Mouse (Mus musculus) liver, postnatal 0 days (tissue): Measurements from ENCODE around the gene Tcf7l2. TPM values are rescaled to one million over a fixed set of nuclear protein-coding genes. Genes with fewer than 3 reads are reported as not detected.

Experiments
- ATAC-seq: fragments of 200-750 bp; cut with Nextera tagmentation; 2 replicates; pipeline ENCODE4 v1.8.0; 2017; ENCODE audit warnings: mild to moderate bottlenecking, moderate library complexity
- DNase-seq: peaks from one replicate; pipeline ENCODE4 v3.0.0-alpha.2; 2016
- H3K27ac ChIP-seq: fragments of 300-500 bp; sonication (generic); 2 replicates; pipeline ENCODE4 v1.5.1; 2014; ENCODE audit warnings: antibody characterized with exemption, moderate library complexity, mild to moderate bottlenecking, low read depth
- H3K27me3 ChIP-seq: fragments of 300-500 bp; sonication (generic); 2 replicates; pipeline ENCODE4 v1.6.1; 2014; ENCODE audit warnings: low read length, control low read depth, mixed read lengths; ENCODE audit not compliant: insufficient read depth
- H3K36me3 ChIP-seq: fragments of 300-500 bp; sonication (generic); replicated peaks from 2 replicates; pipeline ENCODE4 v1.6.1; 2014; ENCODE audit warnings: mild to moderate bottlenecking, control low read depth, low read length, moderate library complexity, mixed read lengths; ENCODE audit not compliant: insufficient read depth
- H3K4me1 ChIP-seq: fragments of 300-500 bp; sonication (generic); 2 replicates; pipeline ENCODE4 v1.6.1; 2014; ENCODE audit warnings: antibody characterized with exemption, mild to moderate bottlenecking, control low read depth; ENCODE audit not compliant: insufficient read depth
- H3K4me2 ChIP-seq: fragments of 300-500 bp; sonication (generic); 2 replicates; pipeline ENCODE4 v1.6.1; 2014; ENCODE audit warnings: low read depth, mild to moderate bottlenecking, low read length, moderate library complexity, mixed read lengths
- H3K4me3 ChIP-seq: fragments of 300-500 bp; sonication (generic); 2 replicates; pipeline ENCODE4 v1.5.1; 2014; ENCODE audit warnings: low read depth, low read length
- H3K9ac ChIP-seq: fragments of 300-500 bp; sonication (generic); replicated peaks from 2 replicates; pipeline ENCODE4 v1.6.1; 2014; ENCODE audit warnings: mild to moderate bottlenecking, moderate library complexity
- H3K9me3 ChIP-seq: fragments of 300-500 bp; sonication (generic); 2 replicates; pipeline ENCODE4 v1.6.1; 2016; ENCODE audit warnings: mild to moderate bottlenecking, control low read depth, low read length, mixed read lengths
- CTCF ChIP-seq: sonication (generic); IDR thresholded peaks from 2 replicates; pipeline ENCODE4 v1.5.1; 2016; ENCODE audit warnings: antibody characterized with exemption, low read depth
- EP300 ChIP-seq: IDR thresholded peaks from 2 replicates; pipeline ENCODE4 v1.6.1; 2016; ENCODE audit warnings: antibody characterized with exemption, low read depth, mild to moderate bottlenecking
- WGBS: fragments of 180-500 bp; shearing (Covaris S2); extraction: QIAGEN DNeasy Blood & Tissue Kit; methylation state at CpG from one replicate; pipeline ENCODE4 v1.1.7; 2014; ENCODE audit not compliant: insufficient replicate concordance; 5-methylcytosine and 5-hydroxymethylcytosine counted together
- polyA plus RNA-seq: library from polyadenylated mRNA; unstranded; fragments of >200 nt; fragmentation: Nextera tagmentation; extraction: Ambion mirVana; gene quantifications from 2 replicates; pipeline ENCODE4 v1.2.1, GENCODE M21; 2015

The Tcf7l2 gene
- polyA plus RNA-seq, 1 experiment from 2014 or later = 21.6 TPM

DNA sequence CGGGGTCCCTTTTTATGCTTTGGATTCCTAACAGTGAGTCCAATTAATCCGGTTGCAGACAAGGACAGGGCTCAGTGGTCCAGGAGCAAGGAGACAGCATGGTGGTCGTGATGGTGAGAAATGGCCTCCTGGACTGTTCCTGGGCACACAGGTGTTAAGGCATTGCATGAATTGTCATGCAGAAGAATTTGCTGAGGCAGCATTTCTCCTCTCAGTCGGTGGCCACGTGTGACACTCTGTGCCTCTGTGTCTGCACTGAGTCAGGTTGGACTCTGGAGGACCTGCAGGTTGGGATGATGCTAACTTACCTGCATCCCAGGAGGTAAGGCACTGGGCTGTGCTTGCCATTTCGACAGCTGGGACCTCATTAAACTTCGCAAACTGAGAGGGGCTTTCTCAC lies 63.2 kb downstream of the Tcf7l2 start:
- 72% methylated on average over 7 of the region's 7 CpGs for WGBS

DNA sequence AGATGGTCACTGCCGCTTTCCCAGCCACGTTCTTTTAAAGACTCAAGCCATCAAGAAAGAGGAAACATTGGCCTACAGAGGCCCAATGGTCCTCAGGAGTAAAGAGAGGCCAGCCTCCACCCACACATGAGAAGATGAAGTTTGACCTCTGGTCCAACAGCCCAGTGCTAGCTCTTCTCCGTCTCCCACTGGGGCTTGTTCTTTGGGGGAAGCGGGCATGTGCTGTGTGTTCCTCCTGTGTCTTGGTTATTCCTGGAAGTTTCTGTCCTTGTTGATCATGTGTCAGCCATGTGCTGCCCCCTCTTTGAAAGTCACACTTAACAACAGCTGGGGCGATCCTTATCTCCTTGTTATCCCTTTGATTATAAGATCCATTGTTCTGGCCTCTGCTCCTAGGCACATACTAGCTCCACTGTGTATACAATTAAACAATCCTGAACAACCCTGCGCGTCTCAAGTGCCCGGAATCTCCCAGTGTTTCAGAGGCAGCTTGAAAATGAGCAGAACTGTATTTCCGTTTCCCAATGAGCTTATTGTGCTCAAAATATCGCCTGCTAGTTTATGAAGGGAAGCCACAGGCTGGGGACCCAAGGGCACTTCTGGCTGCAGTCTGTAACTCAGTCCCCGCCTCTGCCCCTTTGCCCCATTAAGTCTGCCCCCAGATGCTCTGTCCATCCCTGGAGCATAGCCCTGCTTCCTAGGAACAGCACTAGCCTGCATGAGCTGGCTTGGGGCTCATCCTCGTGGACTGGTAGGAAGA lies 65.0 kb downstream of the Tcf7l2 start:
- H3K4me3 ChIP-seq = no peak overlapping the region
- H3K9ac ChIP-seq = no peak overlapping the region
- H3K4me2 ChIP-seq = no peak overlapping the region; the same call in 1 of the 2 replicates
- no peaks in the 10 kb centered on the region for H3K9me3 ChIP-seq
- ATAC-seq = peak; percentile 14; the same call in 1 of the 2 replicates
- peaks cover 48% of the 10 kb centered on the region for H3K4me1 ChIP-seq
- DNase-seq = no peak
- H3K27ac ChIP-seq = peak overlapping the region; percentile 52
- TF ChIP-seq EP300 = no peak
- no peak for TF ChIP-seq CTCF
- WGBS = 42% methylated on average over 12 of the region's 12 CpGs
- no peaks in the 10 kb centered on the region for H3K36me3 ChIP-seq
- no peaks in the 10 kb centered on the region for H3K27me3 ChIP-seq

More for the DNA sequence above, 63.2 kb downstream of the Tcf7l2 start:
- Histone ChIP-seq H3K4me2 (no peak overlapping the region), H3K27me3 (no peaks in the 10 kb centered on the region), H3K27ac (no peak overlapping the region), H3K9ac (no peak overlapping the region), H3K9me3 (no peaks in the 10 kb centered on the region), H3K4me1 (peaks cover 48% of the 10 kb centered on the region), H3K4me3 (no peak overlapping the region), H3K36me3 (no peaks in the 10 kb centered on the region)
- TF ChIP-seq CTCF (no peak), EP300 (no peak)
- DNase-seq (no peak), ATAC-seq (no peak)

DNA sequence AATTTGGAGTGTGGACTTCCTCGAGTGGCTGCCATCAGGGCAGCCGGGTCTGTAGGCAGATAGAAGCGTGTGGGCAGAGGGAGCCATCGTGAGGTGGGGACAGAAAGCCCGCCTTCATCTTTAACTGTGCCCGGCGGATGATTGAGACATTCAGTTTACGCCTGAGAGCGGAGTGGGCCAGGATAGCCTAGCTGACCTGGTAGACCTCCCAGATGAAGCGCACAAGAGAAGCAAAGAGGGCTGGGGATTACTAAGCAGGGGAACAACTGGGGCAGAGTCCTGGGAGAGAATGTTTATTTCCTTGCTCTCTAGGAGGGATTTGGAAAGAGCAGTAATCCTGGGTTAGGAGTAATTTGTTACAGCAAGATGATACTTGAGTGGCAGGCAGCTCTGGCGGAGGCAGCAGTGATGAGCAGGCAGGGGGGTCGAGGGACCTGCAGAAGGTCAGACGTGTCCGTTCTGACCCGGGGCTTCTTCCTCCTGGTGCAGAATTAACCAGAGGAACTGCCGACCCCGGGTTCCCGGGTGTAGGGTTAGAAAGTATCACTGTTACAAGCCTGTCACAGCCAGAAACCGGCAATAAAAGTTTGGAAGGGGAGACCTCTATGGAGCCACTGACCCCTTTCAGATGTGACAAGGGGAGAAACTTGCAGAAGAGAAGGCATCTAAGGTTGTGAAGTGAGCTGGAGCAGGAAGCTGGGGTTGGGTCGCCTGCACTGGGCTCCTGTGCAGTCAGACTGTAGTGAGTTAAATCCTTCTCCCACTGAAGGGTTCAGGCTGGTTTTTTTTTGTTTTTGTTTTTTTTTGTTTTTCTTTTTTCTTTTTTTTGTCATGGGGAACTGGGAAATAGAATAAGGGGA lies 65.8 kb downstream of the Tcf7l2 start:
- Histone ChIP-seq H3K4me2 (no peak overlapping the region; the same call in 1 of the 2 replicates), H3K9ac (no peak overlapping the region), H3K4me3 (no peak overlapping the region), H3K9me3 (no peaks in the 10 kb centered on the region), H3K27me3 (no peaks in the 10 kb centered on the region), H3K36me3 (no peaks in the 10 kb centered on the region), H3K4me1 (peaks cover 43% of the 10 kb centered on the region), H3K27ac (peak overlapping the region; percentile 52)
- WGBS = 33% methylated on average over 20 of the region's 20 CpGs
- no peak for ATAC-seq
- TF ChIP-seq CTCF = no peak
- TF ChIP-seq EP300 = no peak
- no peak for DNase-seq

DNA sequence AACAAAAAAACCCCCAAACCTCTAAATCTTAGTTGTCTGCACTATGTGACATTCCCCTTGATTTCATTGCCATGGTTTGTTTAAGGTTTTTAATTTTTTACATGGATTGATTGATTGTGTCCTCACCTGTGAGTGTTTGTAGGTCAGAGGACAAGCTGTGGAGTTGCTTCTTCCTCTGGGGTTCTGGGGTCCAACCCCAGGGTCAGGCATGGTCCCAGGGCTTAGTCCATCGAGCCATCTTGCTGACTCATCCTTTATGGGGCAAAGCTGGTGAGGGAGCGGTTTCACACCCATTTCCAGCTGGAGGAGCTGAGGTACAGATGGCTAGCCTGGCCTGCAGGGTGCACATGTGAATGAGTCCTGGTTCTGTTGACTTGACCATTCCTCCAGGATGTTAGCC lies 66.7 kb downstream of the Tcf7l2 start:
- Histone ChIP-seq H3K27me3 (no peaks in the 10 kb centered on the region), H3K4me1 (peaks cover 37% of the 10 kb centered on the region), H3K27ac (no peak overlapping the region), H3K4me3 (no peak overlapping the region), H3K9ac (no peak overlapping the region), H3K9me3 (no peaks in the 10 kb centered on the region), H3K36me3 (no peaks in the 10 kb centered on the region), H3K4me2 (no peak overlapping the region)
- 34% methylated on average over 2 of the region's 2 CpGs for WGBS
- no peak for DNase-seq
- peak; percentile 69; the same call in 1 of the 2 replicates for ATAC-seq
- TF ChIP-seq CTCF = no peak
- TF ChIP-seq EP300 = no peak

DNA sequence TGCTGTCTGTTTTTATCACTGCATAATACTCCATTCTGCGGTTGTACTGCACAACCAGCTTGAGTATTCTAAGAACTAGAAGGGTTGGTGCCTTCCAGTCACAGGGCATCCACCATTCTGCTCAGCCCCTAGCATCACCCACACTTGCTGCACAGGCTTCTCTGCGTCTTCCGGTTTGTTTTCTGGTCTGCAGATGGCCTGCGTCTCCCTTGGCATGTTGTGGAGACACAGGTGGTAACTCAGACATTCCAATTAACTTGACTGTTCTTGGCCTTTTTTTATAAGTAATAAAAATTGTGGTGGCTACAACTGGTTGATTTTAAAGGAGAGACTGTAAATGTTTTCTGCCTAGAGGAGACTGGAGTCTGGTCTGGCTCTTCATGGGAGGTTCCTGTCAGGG lies 67.9 kb downstream of the Tcf7l2 start:
- H3K4me2 ChIP-seq = no peak overlapping the region
- no peak overlapping the region for H3K9ac ChIP-seq
- TF ChIP-seq CTCF (no peak), EP300 (no peak)
- no peak overlapping the region for H3K27ac ChIP-seq
- WGBS = 88% methylated on average over 4 of the region's 4 CpGs
- ATAC-seq (no peak), DNase-seq (no peak)
- no peaks in the 10 kb centered on the region for H3K9me3 ChIP-seq
- H3K27me3 ChIP-seq = no peaks in the 10 kb centered on the region
- H3K36me3 ChIP-seq = no peaks in the 10 kb centered on the region
- peaks cover 29% of the 10 kb centered on the region for H3K4me1 ChIP-seq
- H3K4me3 ChIP-seq = no peak overlapping the region

DNA sequence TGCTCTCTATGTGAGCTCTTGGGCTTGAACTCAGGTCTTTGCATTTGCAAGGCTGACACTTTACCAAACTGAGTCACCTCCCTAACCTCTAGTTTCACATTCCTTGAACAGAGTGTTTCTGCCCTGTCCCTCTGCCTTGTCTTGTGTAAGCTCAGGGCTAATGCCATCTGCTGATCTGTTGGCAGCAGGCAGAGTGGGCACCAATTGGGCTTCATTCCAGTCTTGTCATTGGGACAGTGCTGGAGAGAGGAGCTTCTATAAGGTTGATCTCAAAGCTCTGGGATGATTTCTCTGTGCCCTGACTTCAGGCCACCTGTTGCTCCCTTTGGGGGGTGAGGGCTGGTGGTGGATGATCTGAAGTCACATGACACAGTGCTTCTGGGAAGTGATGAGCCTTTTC lies 70.6 kb downstream of the Tcf7l2 start:
- DNase-seq (no peak), ATAC-seq (no peak)
- Histone ChIP-seq H3K4me3 (no peak overlapping the region), H3K27ac (no peak overlapping the region), H3K4me1 (peaks cover 15% of the 10 kb centered on the region), H3K27me3 (no peaks in the 10 kb centered on the region), H3K9me3 (no peaks in the 10 kb centered on the region), H3K36me3 (no peaks in the 10 kb centered on the region), H3K4me2 (no peak overlapping the region), H3K9ac (no peak overlapping the region)
- TF ChIP-seq CTCF = no peak
- no peak for TF ChIP-seq EP300
